Mouse (Mus musculus) effector memory CD4-positive, alpha-beta T cell, adult 7 months (primary cell): ENCODE results near the gene Iqch. TPM values are rescaled to one million over a fixed set of nuclear protein-coding genes. Genes with fewer than 3 reads are reported as not detected.

Experiments used
- polyA plus RNA-seq: library from polyadenylated mRNA; unstranded; fragments of 100-300 nt; shearing (Covaris generic); gene quantifications from one replicate; pipeline ENCODE4 v1.2.1, GENCODE M21; 2017

Iqch gene
- polyA plus RNA-seq, result not detected

DNA sequence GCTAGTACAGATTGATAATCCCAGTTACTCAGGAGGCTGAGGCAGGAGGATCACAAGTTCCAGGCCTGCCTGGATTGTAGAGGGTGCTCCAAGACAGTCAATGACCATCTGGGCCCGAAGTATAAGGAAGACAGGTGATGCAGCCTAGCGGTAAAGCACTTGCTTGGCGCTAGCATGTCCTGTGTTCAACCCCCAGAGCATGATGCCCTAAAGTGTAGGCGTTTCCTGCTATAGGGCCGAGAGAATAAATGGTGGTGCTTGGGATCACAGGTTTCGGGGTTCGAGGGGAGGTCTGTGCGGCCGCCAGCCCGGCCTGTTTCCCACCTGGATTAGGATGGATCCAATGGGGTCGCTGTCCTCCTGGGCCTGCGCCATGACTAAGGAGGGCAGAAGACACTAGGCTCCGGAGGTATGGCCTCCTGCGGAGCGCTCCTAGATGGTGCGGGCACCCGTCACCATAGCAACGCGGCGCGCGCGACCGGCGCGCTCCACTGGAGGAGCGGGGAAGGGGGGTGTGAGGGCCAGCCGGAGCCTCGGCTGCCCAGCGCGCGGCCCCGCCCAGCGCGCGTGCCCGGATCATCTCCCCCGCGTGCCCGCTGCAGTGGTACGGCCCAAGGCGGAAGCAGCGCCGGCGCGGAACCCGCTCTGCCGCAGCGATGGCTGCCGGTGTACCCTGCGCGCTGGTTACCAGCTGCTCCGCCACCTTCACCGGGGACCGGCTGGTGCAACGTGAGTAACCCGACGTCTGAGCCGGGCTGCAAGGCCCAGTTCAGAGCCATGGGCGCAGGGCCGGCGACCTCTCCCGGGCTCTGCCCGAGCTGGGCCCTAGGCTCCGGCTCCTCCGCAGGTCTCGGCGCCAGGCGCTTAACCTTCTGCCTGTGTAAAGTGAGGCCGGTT, at the start of gene Iqch, which contains the start of gene Aagab:
Gene Iqch (minus strand): TSS at position 451 of the 897 bp plus-strand sequence.
Gene Aagab (plus strand): TSS at position 618 of the 897 bp plus-strand sequence.

DNA sequence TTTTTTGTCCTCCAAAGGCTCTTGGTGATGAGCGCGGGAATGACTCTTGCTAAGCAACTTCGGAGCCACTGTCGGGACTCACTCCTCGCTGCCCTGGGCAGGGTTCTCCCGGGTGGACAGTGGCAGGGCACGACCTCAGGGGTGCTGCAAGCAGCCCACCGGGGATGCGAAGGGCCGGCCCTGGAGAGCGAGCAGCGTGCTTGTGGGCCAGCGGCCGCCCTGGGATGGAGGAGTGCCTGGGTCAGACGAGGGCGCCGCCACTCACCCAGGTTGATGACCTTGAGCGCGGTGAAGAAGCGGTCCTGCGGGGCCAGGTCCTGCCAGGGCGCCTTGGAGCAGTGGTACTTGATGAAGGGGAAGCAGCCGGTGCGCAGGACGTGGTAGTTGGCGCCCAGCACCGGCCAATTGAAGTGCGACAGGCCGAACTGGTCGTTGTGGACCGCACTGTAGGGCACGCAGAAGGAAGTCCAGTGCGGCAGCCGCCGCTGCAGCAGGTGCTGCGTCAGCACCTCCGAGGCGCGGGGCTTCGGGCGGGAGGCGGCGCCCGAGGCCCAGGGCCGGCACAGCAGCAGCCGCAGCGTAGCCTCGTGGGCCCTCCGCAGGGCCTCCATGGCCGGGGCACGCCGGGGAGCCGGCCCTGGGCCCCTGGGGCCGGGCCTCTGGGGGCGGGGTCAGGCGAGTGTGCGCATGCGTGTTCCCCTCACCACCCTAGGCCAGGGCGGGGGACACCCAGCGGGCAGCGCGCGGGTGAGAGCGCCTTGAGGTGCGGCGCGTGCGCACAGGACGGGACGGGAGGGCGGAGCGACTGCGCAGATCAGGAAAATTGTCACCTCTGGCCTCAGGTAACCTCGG, 203.5 kb downstream of the Iqch start, which contains the start of gene 2300009A05Rik:
Gene 2300009A05Rik (minus strand): TSS at position 636 of the 852 bp plus-strand sequence.

DNA sequence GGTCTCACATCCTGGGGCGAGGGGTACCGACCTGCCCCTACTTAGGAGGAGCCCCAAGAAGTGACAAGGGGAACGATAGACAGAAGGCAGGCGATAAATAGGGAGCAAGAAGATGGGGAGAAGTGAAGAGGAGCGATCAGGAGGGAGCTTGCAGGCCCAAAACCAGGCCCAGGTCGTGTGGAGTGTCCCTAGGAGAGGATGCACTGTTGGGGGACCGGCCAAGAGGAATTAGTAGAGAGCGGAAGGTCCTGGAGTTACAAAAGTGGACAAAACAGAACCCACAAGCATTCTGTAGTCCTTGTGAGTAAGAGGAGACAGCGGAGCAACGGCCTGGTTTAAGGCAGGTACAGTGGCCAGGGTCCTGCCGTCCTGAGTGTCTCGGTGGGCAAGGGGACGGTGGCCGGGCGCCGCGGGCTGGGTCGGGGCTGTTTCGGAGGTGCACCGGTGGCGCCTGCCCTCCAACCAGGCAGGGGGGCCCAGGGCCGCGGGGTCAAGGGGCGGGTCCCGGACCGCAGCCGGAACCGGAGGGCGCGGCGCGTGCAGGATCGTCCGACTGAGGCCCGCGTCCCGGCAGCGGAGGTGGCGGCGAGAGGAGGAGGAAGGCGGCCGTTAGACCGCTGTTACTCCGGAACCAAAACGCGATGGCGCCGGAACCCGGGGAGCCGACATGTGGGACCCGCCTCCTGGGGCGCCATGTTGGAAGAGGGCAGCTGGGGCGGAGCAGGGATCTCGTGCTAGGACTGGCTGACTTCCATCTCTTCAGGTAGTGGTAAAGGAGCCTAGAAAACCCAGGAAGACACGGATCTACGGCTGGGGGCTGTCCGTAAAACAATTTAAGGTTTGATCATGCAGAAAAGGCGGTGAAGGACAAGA, 224.8 kb downstream of the Iqch start, which contains the start of gene Map2k5:
Gene Map2k5 (minus strand): TSS at position 633 of the 873 bp plus-strand sequence.

Other genes starting within 250 kb of the Iqch start
- gene Map2k5, start 224.6 kb downstream of the Iqch start, polyA plus RNA-seq, result 28.1 TPM
- 40.6 TPM for gene 2300009A05Rik, start 203.2 kb downstream of the Iqch start, polyA plus RNA-seq
- 40.8 TPM for gene Aagab, start 167 bp upstream of the Iqch start, polyA plus RNA-seq
- gene Smad3, start 155.5 kb upstream of the Iqch start, polyA plus RNA-seq, result 48.1 TPM